Mouse (Mus musculus) ovary, adult 18-20 months (tissue): ENCODE measurements around the gene Smim1.

Source experiments
- DNase-seq: peaks from one replicate; pipeline ENCODE4 v3.0.0; 2022; ENCODE audit warnings: low spot score, mixed read lengths

Smim1 gene

GRCm38 (mm10) chr4:154021432-154021831 is 4.6 kb downstream of the Smim1 start:
- no peak for DNase-seq

- no peak for DNase-seq
Observed at GRCm38 (mm10) chr4:154019571-154019970, 6.5 kb downstream of the Smim1 start.

- DNase-seq: no peak
Observed at GRCm38 (mm10) chr4:154015476-154015875, 10.6 kb downstream of the Smim1 start.

- no peak for DNase-seq
Observed at GRCm38 (mm10) chr4:154012132-154012882, 13.7 kb downstream of the Smim1 start.

- DNase-seq: peak; percentile 71
Observed at GRCm38 (mm10) chr4:154011646-154012089, 14.4 kb downstream of the Smim1 start, which contains the start of gene Lrrc47. Lrrc47 (plus strand) TSS chr4:154011731.

- no peak for DNase-seq
Observed at GRCm38 (mm10) chr4:154010907-154011645, 15.0 kb downstream of the Smim1 start.

- no peak for DNase-seq
Observed at GRCm38 (mm10) chr4:154007759-154008158, 18.3 kb downstream of the Smim1 start.

- no peak for DNase-seq
Observed at GRCm38 (mm10) chr4:154006264-154006663, 19.8 kb downstream of the Smim1 start.

- DNase-seq: no peak
Observed at GRCm38 (mm10) chr4:154005488-154005887, 20.5 kb downstream of the Smim1 start.

- DNase-seq: no peak
Observed at GRCm38 (mm10) chr4:153993505-153993904, 32.5 kb downstream of the Smim1 start.

GRCm38 (mm10) chr4:153992715-153993114 is 33.3 kb downstream of the Smim1 start:
- no peak for DNase-seq

GRCm38 (mm10) chr4:153980470-153980869 is 45.6 kb downstream of the Smim1 start:
- DNase-seq: no peak

- no peak for DNase-seq
Observed at GRCm38 (mm10) chr4:153979243-153979642, 46.8 kb downstream of the Smim1 start.

GRCm38 (mm10) chr4:153975768-153976167 is 50.3 kb downstream of the Smim1 start:
- no peak for DNase-seq

- DNase-seq: no peak
Observed at GRCm38 (mm10) chr4:153975292-153975662, 50.8 kb downstream of the Smim1 start.

GRCm38 (mm10) chr4:153974431-153975291 is 51.4 kb downstream of the Smim1 start, which contains the start of the genes Dffb and Cep104:
Dffb (minus strand) TSS chr4:153975126.
Cep104 (plus strand) TSS chr4:153975194.
- DNase-seq: peak; percentile 88
